Mouse (Mus musculus): Measurements from ENCODE around the gene Cep162. TPM values are rescaled to one million over a fixed set of nuclear protein-coding genes. Genes with fewer than 3 reads are reported as not detected.

The Cep162 gene
- polyA plus RNA-seq, 1 experiment from 2014 or later: 5.3 TPM

DNA sequence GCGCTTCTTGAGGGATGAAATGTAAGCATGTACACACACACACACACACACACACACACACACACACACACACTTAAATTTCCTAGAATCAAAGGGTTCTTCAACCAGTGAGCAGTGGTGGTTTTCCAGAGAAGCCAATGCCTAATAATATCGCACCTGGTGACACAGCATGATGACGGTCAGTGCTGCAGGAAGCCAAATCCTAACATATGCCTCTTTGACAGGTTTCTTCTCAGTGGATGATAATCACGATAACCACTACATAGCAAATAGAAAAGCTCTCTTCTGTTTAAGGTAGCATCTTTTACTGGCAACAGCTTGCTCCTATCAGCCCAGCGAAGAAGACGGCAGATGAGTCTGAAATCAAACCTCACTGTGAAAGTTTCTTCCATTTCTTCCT, 57.3 kb downstream of the Cep162 start:
- no peak overlapping the region for H3K27ac ChIP-seq
- WGBS: 90% methylated on average over 6 of the region's 6 CpGs
- H3K9ac ChIP-seq: no peak overlapping the region
- ATAC-seq (ENCODE audit: insufficient number of reproducible peaks, low FRiP score, low TSS enrichment, low read depth): no peak
- H3K4me1 ChIP-seq: no peaks in the 10 kb centered on the region
- H3K4me3 ChIP-seq: no peak overlapping the region
- no peaks in the 10 kb centered on the region for H3K27me3 ChIP-seq
- H3K4me2 ChIP-seq: no peak overlapping the region
- peaks cover 44% of the 10 kb centered on the region for H3K36me3 ChIP-seq
- no peaks in the 10 kb centered on the region for H3K9me3 ChIP-seq

GRCm38 (mm10) chr9:87197277-87197676, 58.1 kb downstream of the Cep162 start:
- no peak overlapping the region for H3K9ac ChIP-seq
- H3K27ac ChIP-seq: no peak overlapping the region
- H3K4me1 ChIP-seq: no peaks in the 10 kb centered on the region
- H3K4me3 ChIP-seq: no peak overlapping the region
- H3K4me2 ChIP-seq: no peak overlapping the region
- ATAC-seq (ENCODE audit: insufficient number of reproducible peaks, low FRiP score, low TSS enrichment, low read depth): no peak
- 85% methylated on average over 3 of the region's 3 CpGs for WGBS
- peaks cover 45% of the 10 kb centered on the region for H3K36me3 ChIP-seq
- no peaks in the 10 kb centered on the region for H3K27me3 ChIP-seq
- H3K9me3 ChIP-seq: no peaks in the 10 kb centered on the region

DNA sequence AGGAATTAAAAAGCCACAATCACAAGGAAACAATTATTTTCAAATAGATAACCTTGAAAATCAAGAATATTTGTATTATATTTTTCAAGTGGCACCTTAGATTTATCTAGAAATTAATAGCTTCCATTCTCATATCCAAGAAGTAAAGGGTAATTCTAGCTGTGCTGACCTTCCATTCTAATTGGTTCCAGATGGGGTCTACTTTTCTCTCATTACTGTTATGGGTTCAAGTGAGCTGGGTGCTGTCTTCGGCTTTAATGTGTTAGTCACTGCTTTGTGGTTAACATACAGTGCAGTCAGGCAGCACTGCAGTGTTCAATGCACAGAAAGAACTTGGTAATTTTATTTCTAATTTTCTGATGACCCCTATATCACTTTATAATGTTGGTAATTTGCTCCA, 61.6 kb downstream of the Cep162 start:
- Histone ChIP-seq H3K9me3 (no peaks in the 10 kb centered on the region), H3K36me3 (peaks cover 52% of the 10 kb centered on the region), H3K9ac (no peak overlapping the region), H3K4me2 (no peak overlapping the region), H3K27ac (no peak overlapping the region), H3K4me1 (no peaks in the 10 kb centered on the region), H3K27me3 (no peaks in the 10 kb centered on the region), H3K4me3 (no peak overlapping the region)
- WGBS: 33% methylated on average over 1 of the region's 1 CpGs
- ATAC-seq (ENCODE audit: insufficient number of reproducible peaks, low FRiP score, low TSS enrichment, low read depth): no peak

GRCm38 (mm10) chr9:87187336-87187735, 68.0 kb downstream of the Cep162 start:
- Histone ChIP-seq H3K9ac (no peak overlapping the region), H3K36me3 (peaks cover 22% of the 10 kb centered on the region), H3K4me2 (no peak overlapping the region), H3K4me3 (no peak overlapping the region), H3K27ac (no peak overlapping the region), H3K9me3 (no peaks in the 10 kb centered on the region), H3K27me3 (no peaks in the 10 kb centered on the region), H3K4me1 (no peaks in the 10 kb centered on the region)
- 77% methylated on average over 4 of the region's 4 CpGs for WGBS
- ATAC-seq (ENCODE audit: insufficient number of reproducible peaks, low FRiP score, low TSS enrichment, low read depth): no peak

GRCm38 (mm10) chr9:87182231-87182630, 73.1 kb downstream of the Cep162 start:
- Histone ChIP-seq H3K9ac (no peak overlapping the region), H3K9me3 (no peaks in the 10 kb centered on the region), H3K27ac (no peak overlapping the region), H3K4me3 (no peak overlapping the region), H3K27me3 (no peaks in the 10 kb centered on the region), H3K36me3 (no peaks in the 10 kb centered on the region), H3K4me2 (no peak overlapping the region), H3K4me1 (no peaks in the 10 kb centered on the region)
- ATAC-seq (ENCODE audit: insufficient number of reproducible peaks, low FRiP score, low TSS enrichment, low read depth): no peak
- WGBS: 89% methylated on average over 10 of the region's 10 CpGs

DNA sequence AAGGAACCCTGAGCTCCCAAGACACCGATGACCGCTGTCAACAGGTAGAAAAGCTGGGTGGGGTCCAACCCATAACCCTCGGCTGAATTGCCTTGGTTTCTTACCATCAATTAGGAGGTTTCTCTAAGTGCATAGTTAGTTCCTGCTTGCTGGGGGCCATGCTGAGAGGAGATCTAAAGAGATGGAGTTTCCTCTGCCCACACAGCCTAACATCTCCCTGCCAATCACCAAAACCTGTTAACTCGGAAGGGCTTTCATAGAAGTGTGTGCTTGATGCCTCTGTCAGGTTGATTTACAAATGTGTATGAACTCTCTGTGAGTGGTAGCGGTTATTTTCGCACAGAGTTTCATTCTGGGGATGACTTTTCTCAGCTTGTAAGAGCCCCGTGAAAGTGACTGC, 76.8 kb downstream of the Cep162 start:
- Histone ChIP-seq H3K4me3 (no peak overlapping the region), H3K9me3 (no peaks in the 10 kb centered on the region), H3K4me2 (no peak overlapping the region), H3K4me1 (no peaks in the 10 kb centered on the region), H3K36me3 (no peaks in the 10 kb centered on the region), H3K27me3 (no peaks in the 10 kb centered on the region), H3K27ac (no peak overlapping the region), H3K9ac (no peak overlapping the region)
- no peak for ATAC-seq (ENCODE audit: insufficient number of reproducible peaks, low FRiP score, low TSS enrichment, low read depth)
- WGBS: 45% methylated on average over 7 of the region's 7 CpGs

GRCm38 (mm10) chr9:87171517-87171916, 83.8 kb downstream of the Cep162 start:
- Histone ChIP-seq H3K4me1 (no peaks in the 10 kb centered on the region), H3K4me3 (no peak overlapping the region), H3K36me3 (no peaks in the 10 kb centered on the region), H3K4me2 (no peak overlapping the region), H3K9me3 (no peaks in the 10 kb centered on the region), H3K9ac (no peak overlapping the region), H3K27me3 (no peaks in the 10 kb centered on the region), H3K27ac (no peak overlapping the region)
- ATAC-seq (ENCODE audit: insufficient number of reproducible peaks, low FRiP score, low TSS enrichment, low read depth): no peak
- 76% methylated on average over 3 of the region's 3 CpGs for WGBS

DNA sequence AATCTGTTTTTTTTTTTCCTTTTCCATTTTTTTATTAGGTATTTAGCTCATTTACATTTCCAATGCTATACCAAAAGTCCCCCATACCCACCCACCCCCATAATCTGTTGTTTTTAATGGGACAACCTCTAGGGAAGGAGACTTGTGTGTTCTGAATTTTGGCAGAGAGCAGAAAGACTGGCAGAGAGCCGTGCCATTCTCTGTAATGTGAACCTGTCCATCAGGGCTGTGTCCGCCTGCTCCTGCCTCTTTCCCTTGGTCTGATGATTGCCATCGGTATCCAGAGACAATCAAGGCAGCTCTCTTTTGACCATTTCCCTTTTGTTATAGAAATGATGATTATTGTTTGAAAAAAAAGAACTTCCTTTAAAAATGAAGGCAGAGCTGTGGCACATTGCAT, 84.4 kb downstream of the Cep162 start:
- Histone ChIP-seq H3K4me1 (no peaks in the 10 kb centered on the region), H3K36me3 (no peaks in the 10 kb centered on the region), H3K27ac (no peak overlapping the region), H3K9me3 (no peaks in the 10 kb centered on the region), H3K4me2 (no peak overlapping the region), H3K4me3 (no peak overlapping the region), H3K27me3 (no peaks in the 10 kb centered on the region), H3K9ac (no peak overlapping the region)
- WGBS: 82% methylated on average over 3 of the region's 3 CpGs
- no peak for ATAC-seq (ENCODE audit: insufficient number of reproducible peaks, low FRiP score, low TSS enrichment, low read depth)

- Histone ChIP-seq H3K9me3 (no peaks in the 10 kb centered on the region), H3K4me2 (no peak overlapping the region), H3K27ac (no peak overlapping the region), H3K9ac (no peak overlapping the region), H3K36me3 (no peaks in the 10 kb centered on the region), H3K4me1 (no peaks in the 10 kb centered on the region), H3K27me3 (no peaks in the 10 kb centered on the region), H3K4me3 (no peak overlapping the region)
- 88% methylated on average over 12 of the region's 12 CpGs for WGBS
- no peak for ATAC-seq (ENCODE audit: insufficient number of reproducible peaks, low FRiP score, low TSS enrichment, low read depth)
Measured at GRCm38 (mm10) chr9:87169144-87169543, 86.2 kb downstream of the Cep162 start.

- no peak overlapping the region for H3K27ac ChIP-seq
- no peak overlapping the region for H3K9ac ChIP-seq
- no peak for ATAC-seq (ENCODE audit: insufficient number of reproducible peaks, low FRiP score, low TSS enrichment, low read depth)
- H3K4me3 ChIP-seq: no peak overlapping the region
- 58% methylated on average over 3 of the region's 3 CpGs for WGBS
- H3K9me3 ChIP-seq: no peaks in the 10 kb centered on the region
- H3K4me2 ChIP-seq: no peak overlapping the region
- H3K27me3 ChIP-seq: no peaks in the 10 kb centered on the region
- no peaks in the 10 kb centered on the region for H3K36me3 ChIP-seq
- no peaks in the 10 kb centered on the region for H3K4me1 ChIP-seq
Measured at GRCm38 (mm10) chr9:87168051-87168450, 87.3 kb downstream of the Cep162 start.

DNA sequence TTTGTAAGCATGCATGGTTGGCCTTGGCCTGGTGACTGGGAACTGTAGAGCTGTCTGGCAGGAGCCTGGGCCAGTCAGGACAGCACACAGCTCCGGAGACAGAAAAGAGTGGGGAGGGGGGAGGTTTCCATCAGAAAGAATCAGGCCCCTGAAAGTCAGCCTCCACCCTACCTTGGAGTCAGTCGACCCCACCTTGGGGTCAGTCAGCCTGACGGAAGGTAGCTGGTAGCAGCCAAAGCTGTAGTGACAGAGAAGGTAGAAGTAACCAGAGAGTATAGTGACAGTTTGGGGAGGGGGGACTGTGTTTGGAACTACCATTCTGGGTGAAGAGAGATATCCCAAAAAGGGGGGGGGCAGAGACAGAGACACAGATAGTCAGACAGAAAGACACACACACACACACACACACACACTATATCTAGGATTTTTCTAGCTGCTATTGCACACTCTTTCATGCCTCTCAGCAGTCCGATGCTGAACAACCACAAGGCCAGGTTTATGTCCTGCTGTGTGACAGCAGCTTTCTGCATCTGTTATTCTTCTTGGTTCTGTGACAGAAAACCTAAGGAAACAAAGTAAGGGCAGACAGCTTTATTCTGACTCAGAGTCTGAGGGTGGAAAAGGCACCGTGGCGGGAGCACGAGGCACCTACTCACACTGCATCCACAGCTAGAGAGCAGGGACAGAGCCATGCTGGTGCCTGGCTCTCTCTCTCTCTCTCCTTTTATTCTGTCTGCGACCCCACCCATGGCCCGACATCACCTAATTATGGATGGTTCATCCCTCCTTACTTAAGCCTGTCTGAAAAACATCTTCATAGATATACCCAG, 88.1 kb downstream of the Cep162 start:
- H3K4me2 ChIP-seq: no peak overlapping the region
- no peak overlapping the region for H3K4me3 ChIP-seq
- H3K27ac ChIP-seq: no peak overlapping the region
- H3K27me3 ChIP-seq: no peaks in the 10 kb centered on the region
- no peak for ATAC-seq (ENCODE audit: insufficient number of reproducible peaks, low FRiP score, low TSS enrichment, low read depth)
- H3K36me3 ChIP-seq: no peaks in the 10 kb centered on the region
- H3K9me3 ChIP-seq: no peaks in the 10 kb centered on the region
- WGBS: 69% methylated on average over 9 of the region's 9 CpGs
- no peak overlapping the region for H3K9ac ChIP-seq
- H3K4me1 ChIP-seq: no peaks in the 10 kb centered on the region

DNA sequence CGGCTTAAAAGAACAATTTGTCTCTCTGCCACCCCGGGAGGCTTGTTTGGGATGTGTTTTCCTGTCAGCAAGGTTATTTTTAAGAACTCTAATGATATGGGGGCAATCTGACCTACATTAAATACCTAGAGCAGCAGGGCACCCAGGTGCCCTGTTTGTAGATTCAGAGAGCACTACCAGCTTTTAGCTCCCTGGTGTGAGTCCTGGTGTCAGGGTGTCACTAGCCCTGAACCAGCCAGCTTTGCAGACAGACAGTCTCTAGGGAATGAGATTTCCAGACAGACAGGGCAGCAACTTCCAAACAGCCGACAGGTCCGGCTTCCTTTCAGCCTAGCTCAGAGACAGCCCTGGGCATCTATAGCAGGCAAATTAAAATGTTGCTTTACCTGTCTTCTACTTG, 92.8 kb downstream of the Cep162 start:
- H3K4me2 ChIP-seq: no peak overlapping the region
- no peaks in the 10 kb centered on the region for H3K27me3 ChIP-seq
- H3K4me1 ChIP-seq: no peaks in the 10 kb centered on the region
- no peaks in the 10 kb centered on the region for H3K36me3 ChIP-seq
- no peaks in the 10 kb centered on the region for H3K9me3 ChIP-seq
- WGBS: 66% methylated on average over 4 of the region's 4 CpGs
- no peak overlapping the region for H3K4me3 ChIP-seq
- no peak overlapping the region for H3K9ac ChIP-seq
- no peak for ATAC-seq (ENCODE audit: insufficient number of reproducible peaks, low FRiP score, low TSS enrichment, low read depth)
- H3K27ac ChIP-seq: no peak overlapping the region

Measured in limb, embryonic 15.5 days (tissue).